Mouse (Mus musculus) midbrain, embryonic 13.5 days (tissue): ENCODE data around the gene Avpr1b. TPM values are rescaled to one million over a fixed set of nuclear protein-coding genes. Genes with fewer than 3 reads are reported as not detected.
"Not testable (repeated sequence)": the region's sequence is repeated elsewhere in the genome, so short reads cannot be mapped to it uniquely, and the experiment has no call there.

ENCODE experiments used
- ATAC-seq: fragments of 200-750 bp; cut with Nextera tagmentation; 2 replicates; pipeline ENCODE4 v1.8.0; 2017; ENCODE audit warnings: mild to moderate bottlenecking, moderate TSS enrichment, moderate library complexity
- H3K27ac ChIP-seq: fragments of 300-500 bp; sonication (generic); 2 replicates; pipeline ENCODE4 v1.5.1; 2015; ENCODE audit warnings: inconsistent platforms, mild to moderate bottlenecking, moderate library complexity
- H3K27me3 ChIP-seq: fragments of 300-500 bp; sonication (generic); 2 replicates; pipeline ENCODE4 v1.6.1; 2015; ENCODE audit warnings: mild to moderate bottlenecking, inconsistent platforms
- H3K36me3 ChIP-seq: fragments of 300-500 bp; sonication (generic); 2 replicates; pipeline ENCODE4 v1.6.1; 2015; ENCODE audit warnings: mild to moderate bottlenecking, inconsistent platforms
- H3K4me1 ChIP-seq: fragments of 300-500 bp; sonication (generic); replicated peaks from 2 replicates; pipeline ENCODE4 v1.6.1; 2015; ENCODE audit warnings: inconsistent platforms
- H3K4me2 ChIP-seq: fragments of 300-500 bp; sonication (generic); replicated peaks from 2 replicates; pipeline ENCODE4 v1.6.1; 2015; ENCODE audit warnings: moderate library complexity, mild to moderate bottlenecking, inconsistent platforms
- H3K4me3 ChIP-seq: fragments of 300-500 bp; sonication (generic); replicated peaks from 2 replicates; pipeline ENCODE4 v1.5.1; 2015; ENCODE audit warnings: mild to moderate bottlenecking, inconsistent platforms
- H3K9ac ChIP-seq: fragments of 300-500 bp; sonication (generic); replicated peaks from 2 replicates; pipeline ENCODE4 v1.6.1; 2015; ENCODE audit warnings: mild to moderate bottlenecking, inconsistent platforms
- H3K9me3 ChIP-seq: fragments of 300-500 bp; sonication (generic); 2 replicates; pipeline ENCODE4 v1.6.1; 2016; ENCODE audit warnings: mild to moderate bottlenecking, inconsistent platforms
- WGBS: fragments of 180-500 bp; shearing (Covaris S2); methylation state at CpG from one replicate; pipeline ENCODE4 v1.1.7; 2015; 5-methylcytosine and 5-hydroxymethylcytosine counted together
- polyA plus RNA-seq: library from polyadenylated mRNA; unstranded; fragments of >200 nt; fragmentation: Nextera tagmentation; extraction: Ambion mirVana; gene quantifications from 2 replicates; pipeline ENCODE4 v1.2.1, GENCODE M21; 2015

The Avpr1b gene
- polyA plus RNA-seq = not detected in 2 replicates

DNA sequence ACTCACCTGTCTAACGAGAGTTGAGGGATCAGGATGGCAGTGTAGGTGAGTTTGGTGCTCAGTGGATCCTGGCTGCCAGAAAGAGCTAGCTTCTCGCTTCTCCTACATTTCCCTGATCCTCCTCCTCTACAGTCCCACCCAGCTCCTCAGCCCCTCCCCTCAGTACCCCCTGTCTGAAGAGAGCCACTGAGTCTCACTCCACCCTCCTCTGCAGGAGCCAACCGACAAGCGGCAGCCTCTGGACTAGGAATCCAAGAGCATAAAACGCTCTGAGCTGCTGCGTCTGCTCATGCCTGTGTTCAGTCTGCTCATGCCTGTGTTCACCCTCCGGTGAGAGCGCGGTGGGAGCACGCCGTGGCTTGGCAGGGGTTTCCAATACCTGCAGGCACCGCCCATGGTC, at the start of gene Avpr1b:
TSS of gene Avpr1b (plus strand) at position 335 of the 400 bp plus-strand sequence.
- Histone ChIP-seq H3K4me3 (no peak within 1 kb of the TSS), H3K27me3 (no peaks in the 10 kb centered on the region), H3K4me2 (no peak within 1 kb of the TSS), H3K36me3 (no peaks in the 10 kb centered on the region), H3K9me3 (no peaks in the 10 kb centered on the region), H3K9ac (no peak within 1 kb of the TSS), H3K4me1 (no peaks in the 10 kb centered on the region), H3K27ac (no peak within 1 kb of the TSS)
- no peak for ATAC-seq
- WGBS = 46% methylated on average over 12 of the region's 12 CpGs

DNA sequence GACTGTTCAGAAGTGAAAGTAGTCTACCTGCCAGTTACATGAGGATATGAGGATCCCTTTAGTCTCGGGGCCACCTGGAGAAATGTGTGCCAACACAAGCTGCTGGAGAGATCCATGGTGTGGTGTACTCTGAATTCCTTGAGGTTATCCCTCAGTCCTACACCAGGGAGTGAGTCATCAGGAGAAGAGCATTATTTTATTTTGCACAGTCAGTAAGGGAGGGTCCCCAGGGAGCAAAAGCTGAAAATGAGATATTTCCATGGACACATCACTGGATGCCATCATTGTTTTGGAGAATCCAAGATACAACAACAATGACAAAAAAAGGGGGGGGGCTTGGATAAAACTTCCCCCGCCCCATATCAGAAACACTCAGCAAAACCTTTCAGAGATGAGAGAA, 47.1 kb upstream of the Avpr1b start:
- Histone ChIP-seq H3K27ac (no peak overlapping the region), H3K27me3 (no peaks in the 10 kb centered on the region), H3K9ac (no peak overlapping the region), H3K9me3 (no peaks in the 10 kb centered on the region), H3K4me2 (no peak overlapping the region), H3K4me1 (peaks cover 4% of the 10 kb centered on the region), H3K4me3 (no peak overlapping the region), H3K36me3 (no peaks in the 10 kb centered on the region)
- ATAC-seq = no peak
- WGBS = 86% methylated on average over 2 of the region's 2 CpGs

DNA sequence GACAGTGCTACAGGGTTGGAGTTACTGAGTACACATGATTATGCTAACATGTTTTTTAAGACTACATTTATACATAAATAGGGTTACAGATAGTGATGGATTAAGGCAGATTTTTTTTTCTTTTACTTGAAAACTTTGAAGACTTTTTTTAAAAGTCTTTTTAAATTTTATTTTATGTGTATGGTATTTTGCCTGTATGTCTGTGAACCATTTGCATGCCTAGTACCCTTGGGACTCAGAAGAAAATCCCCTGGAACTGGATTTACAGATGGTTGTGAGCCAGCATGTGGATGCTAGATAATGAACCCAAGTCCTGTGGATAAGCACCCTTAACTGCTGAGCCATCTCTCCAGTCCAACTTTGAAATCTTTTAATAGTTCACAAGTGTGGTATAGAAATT, 45.6 kb upstream of the Avpr1b start:
- no peak overlapping the region for H3K9ac ChIP-seq
- no peaks in the 10 kb centered on the region for H3K27me3 ChIP-seq

DNA sequence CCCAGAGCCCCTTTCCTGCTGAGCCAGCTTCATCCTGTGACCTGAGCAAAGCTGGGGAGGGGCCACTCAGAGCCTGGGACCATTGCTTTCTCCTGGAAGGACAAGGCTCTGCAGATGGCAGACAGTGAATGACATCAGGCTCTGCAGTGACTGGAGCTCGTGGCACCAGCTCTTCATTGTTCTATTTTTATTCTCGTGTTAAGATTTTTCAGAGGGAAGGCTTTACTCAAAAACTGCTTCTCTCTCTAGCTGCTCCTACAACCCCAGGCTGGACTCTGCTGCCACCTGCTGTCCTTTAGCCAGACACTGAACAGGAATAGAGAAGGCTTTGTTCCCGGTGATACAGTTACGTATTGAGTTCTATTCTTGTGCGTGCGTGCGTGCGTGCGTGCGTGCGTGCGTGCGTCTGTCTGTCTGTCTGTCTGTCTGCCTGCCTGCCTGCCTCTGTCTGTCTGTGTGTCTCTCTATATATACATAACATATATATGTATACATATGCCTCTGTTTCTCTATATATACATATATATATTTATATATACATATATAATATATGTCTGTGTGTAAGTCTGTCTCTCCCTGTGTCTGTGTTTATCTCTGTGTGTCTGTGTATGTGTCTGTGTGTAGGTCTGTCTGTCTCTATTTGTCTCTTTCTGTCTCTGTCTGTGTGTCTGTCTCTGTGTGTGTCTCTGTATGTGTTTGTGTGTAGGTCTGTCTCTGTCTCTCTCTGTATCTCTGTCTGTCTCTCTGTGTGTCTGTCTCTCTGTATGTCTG, 43.8 kb upstream of the Avpr1b start:
- Histone ChIP-seq H3K4me2 (peak overlapping the region; percentile 43), H3K4me3 (peak overlapping the region; percentile 8; the same call in 1 of the 2 replicates), H3K4me1 (peaks cover 4% of the 10 kb centered on the region), H3K36me3 (no peaks in the 10 kb centered on the region), H3K9ac (peak overlapping the region; percentile 59), H3K27me3 (no peaks in the 10 kb centered on the region), H3K27ac (peak overlapping the region; percentile 86), H3K9me3 (no peaks in the 10 kb centered on the region)
- peak; percentile 99 for ATAC-seq
- WGBS = 2% methylated on average over 13 of the region's 13 CpGs

More for the DNA sequence above, 45.6 kb upstream of the Avpr1b start:
- H3K36me3 ChIP-seq = no peaks in the 10 kb centered on the region
- no peak overlapping the region for H3K4me3 ChIP-seq
- H3K27ac ChIP-seq = no peak overlapping the region
- H3K9me3 ChIP-seq = no peaks in the 10 kb centered on the region
- H3K4me1 ChIP-seq = peaks cover 4% of the 10 kb centered on the region
- no peak overlapping the region for H3K4me2 ChIP-seq
- no peak for ATAC-seq

DNA sequence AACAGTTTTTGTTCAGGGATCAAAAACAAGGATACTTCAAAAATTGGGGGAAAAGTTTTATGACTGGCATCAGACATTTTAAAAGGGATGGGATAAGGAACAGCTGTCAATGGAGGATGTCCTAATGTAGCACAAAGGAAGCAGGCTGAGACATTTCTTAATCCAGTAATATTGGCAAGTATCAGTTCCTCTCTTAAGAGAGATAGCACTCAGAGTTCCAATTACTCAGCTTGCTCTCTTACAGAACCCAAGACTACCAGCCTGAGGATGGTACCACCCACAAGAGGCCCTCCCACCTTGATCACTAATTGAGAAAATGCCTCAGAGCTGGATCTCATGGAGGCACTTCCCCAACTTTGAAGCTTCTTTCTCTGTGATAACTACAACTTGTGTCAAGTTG, 38.5 kb upstream of the Avpr1b start:
- Histone ChIP-seq H3K4me2 (no peak overlapping the region), H3K27me3 (no peaks in the 10 kb centered on the region), H3K9me3 (no peaks in the 10 kb centered on the region), H3K27ac (no peak overlapping the region), H3K36me3 (no peaks in the 10 kb centered on the region), H3K4me1 (no peaks in the 10 kb centered on the region), H3K9ac (no peak overlapping the region), H3K4me3 (no peak overlapping the region)
- ATAC-seq = no peak

DNA sequence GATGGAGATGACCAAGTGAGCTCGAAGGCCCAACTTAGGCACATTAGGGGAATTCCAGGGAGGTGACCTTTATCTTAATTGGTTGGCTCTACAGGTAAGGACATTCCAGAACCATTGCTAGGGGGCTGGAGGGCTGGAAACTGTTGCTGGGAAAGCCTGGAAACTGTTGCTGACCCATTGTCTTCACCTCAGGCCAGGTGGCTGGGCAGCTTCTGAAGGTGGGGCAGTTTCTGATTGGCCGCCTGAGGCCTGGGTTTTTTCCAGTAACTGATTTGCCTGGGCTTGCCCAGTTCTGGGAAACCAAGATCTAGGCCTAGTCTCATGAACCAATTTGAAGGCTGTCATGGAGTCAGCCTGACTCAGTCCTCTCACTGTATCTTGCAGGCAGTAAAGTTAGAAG, 37.0 kb upstream of the Avpr1b start:
- H3K27me3 ChIP-seq = no peaks in the 10 kb centered on the region
- 89% methylated on average over 2 of the region's 2 CpGs for WGBS
- no peaks in the 10 kb centered on the region for H3K9me3 ChIP-seq
- no peak for ATAC-seq
- H3K4me1 ChIP-seq = no peaks in the 10 kb centered on the region
- no peak overlapping the region for H3K4me3 ChIP-seq
- H3K27ac ChIP-seq = no peak overlapping the region
- no peaks in the 10 kb centered on the region for H3K36me3 ChIP-seq
- H3K9ac ChIP-seq = no peak overlapping the region
- H3K4me2 ChIP-seq = no peak overlapping the region

DNA sequence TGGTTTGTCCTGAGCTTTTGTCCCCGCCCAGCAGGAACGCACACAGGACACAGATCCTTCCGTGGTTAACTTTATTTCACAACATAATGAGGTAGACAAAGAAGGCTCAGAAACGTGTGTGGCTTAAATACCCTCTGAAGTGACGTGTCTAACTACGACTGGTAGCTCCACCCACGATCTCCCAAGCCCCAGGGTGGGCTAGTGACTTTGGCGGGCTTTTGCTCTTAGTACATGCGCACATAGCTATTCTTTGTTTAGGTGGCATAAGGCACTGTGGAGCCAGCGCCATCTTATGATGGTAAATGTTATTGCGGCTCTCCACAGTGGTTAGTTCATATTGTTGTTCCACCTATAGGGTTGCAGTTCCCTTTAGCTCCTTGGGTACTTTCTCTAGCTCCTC, 33.0 kb upstream of the Avpr1b start:
- ATAC-seq = peak; percentile 63; the same call in 1 of the 2 replicates
- H3K9me3 ChIP-seq, H3K4me3 ChIP-seq, H3K27me3 ChIP-seq, H3K9ac ChIP-seq, H3K4me1 ChIP-seq, H3K36me3 ChIP-seq, H3K4me2 ChIP-seq, H3K27ac ChIP-seq: not testable (repeated sequence)
- 28% methylated on average over 11 of the region's 11 CpGs for WGBS

DNA sequence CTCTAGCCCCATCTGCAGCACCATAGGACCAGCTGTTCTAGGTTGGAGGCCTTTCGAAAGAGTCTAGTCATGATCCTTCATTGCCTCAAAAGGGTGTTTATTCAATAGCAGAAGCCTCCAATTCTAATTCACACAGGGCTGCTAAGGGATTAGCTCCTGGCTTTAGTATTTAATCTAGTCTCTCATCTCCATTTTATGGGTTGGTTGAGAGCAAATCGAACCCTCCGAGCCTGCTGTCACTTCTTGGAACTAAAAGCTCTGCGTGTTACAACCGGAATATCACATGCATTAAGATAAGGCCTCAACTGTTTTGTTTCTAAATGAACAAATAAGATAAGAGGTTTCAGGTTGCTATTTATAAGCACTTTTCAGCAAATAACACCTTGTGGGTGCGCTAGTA, 29.3 kb upstream of the Avpr1b start:
- 86% methylated on average over 6 of the region's 6 CpGs for WGBS
- no peak overlapping the region for H3K4me2 ChIP-seq

DNA sequence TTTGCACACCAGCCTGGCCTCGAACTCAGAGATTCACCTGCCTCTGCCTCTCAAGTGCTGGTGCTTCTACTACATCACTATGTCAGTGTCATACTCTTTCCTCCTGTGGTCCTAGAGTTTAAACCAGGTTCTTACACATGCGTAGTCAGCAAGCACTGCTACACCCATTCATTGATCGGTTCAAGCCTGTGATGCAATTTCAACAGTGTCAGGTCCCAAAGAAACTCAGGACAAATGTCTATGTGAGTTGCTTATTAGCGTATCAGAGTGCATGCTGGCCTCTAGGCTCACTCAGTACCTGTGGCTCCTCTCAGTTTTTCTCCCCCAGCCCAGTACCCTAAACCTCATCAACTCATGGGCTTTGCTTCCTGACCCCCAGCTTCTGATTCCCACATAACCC, 28.6 kb upstream of the Avpr1b start:
- Histone ChIP-seq H3K9ac (no peak overlapping the region), H3K27me3 (no peaks in the 10 kb centered on the region), H3K9me3 (no peaks in the 10 kb centered on the region), H3K36me3 (no peaks in the 10 kb centered on the region), H3K4me1 (no peaks in the 10 kb centered on the region), H3K4me2 (no peak overlapping the region), H3K4me3 (no peak overlapping the region), H3K27ac (no peak overlapping the region)
- WGBS = 94% methylated on average over 4 of the region's 4 CpGs
- no peak for ATAC-seq

More for the DNA sequence above, 29.3 kb upstream of the Avpr1b start:
- ATAC-seq = no peak
- Histone ChIP-seq H3K9ac (no peak overlapping the region), H3K27me3 (no peaks in the 10 kb centered on the region), H3K4me1 (no peaks in the 10 kb centered on the region), H3K9me3 (no peaks in the 10 kb centered on the region), H3K27ac (no peak overlapping the region), H3K36me3 (no peaks in the 10 kb centered on the region), H3K4me3 (no peak overlapping the region)

DNA sequence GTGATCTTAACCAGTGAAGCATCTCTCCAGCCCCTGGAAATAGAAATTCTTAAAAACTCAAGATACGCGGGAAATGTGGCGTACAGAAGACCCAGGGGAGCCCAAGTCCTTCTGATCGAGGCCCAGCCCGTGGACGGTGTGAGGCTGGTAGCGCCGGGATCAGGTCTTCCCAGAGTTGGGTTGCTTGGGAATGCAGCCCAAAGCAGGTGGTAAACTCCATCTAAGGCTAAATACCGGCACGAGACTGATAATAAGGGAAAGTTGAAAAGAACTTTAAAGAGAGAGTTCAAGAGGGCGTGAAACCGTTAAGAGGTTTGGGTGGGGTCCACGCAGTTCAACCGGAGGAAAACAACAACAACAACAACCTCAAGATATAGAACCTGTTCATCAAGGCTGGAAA, 25.3 kb upstream of the Avpr1b start:
- no peaks in the 10 kb centered on the region for H3K36me3 ChIP-seq
- H3K27me3 ChIP-seq = no peaks in the 10 kb centered on the region
- 0 out of 2 replicates have a peak, but pooled peaks have one; percentile 60 for ATAC-seq
- H3K27ac ChIP-seq = no peak overlapping the region
- H3K4me3 ChIP-seq = no peak overlapping the region
- 92% methylated on average over 14 of the region's 14 CpGs for WGBS
- no peak overlapping the region for H3K9ac ChIP-seq
- H3K9me3 ChIP-seq = no peaks in the 10 kb centered on the region
- no peaks in the 10 kb centered on the region for H3K4me1 ChIP-seq
- H3K4me2 ChIP-seq = no peak overlapping the region

DNA sequence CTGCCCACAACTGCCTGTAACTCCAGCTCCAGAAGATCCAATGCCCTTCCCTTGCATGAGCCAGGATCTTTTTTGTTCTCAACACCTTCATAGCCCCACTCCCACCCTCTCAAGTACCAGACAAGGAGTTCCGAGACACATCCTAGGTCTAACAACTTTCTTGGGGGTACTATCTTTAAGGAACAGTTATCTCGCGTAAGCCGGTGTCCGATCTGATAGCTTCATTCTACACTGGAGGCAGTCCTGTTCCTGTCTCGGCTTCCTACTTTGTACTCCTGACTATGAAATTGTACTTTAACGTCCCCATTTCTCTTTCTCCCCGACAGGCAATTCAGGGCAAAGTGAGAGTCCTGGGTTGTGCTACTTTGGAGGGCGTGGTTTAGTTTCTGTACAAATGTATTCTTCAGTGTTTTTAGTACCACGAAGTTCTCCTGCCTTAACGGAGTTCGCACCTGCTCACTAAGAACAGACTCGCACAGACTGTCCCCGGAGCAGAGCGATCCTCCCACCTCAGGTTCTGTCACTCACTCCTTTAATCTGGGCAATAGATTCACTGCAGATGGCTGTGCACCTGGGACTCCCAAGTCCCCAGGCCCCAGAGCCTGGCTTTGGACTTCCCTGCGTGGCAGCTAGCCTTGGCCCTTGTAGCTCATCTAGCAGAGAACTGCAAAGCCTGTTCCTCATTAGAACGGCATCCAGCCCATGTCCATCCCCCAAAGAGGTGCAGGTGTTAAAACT, 19.9 kb upstream of the Avpr1b start:
- Histone ChIP-seq H3K36me3 (no peaks in the 10 kb centered on the region), H3K27me3 (no peaks in the 10 kb centered on the region), H3K27ac (no peak overlapping the region), H3K4me2 (no peak overlapping the region), H3K9ac (no peak overlapping the region), H3K4me3 (no peak overlapping the region), H3K9me3 (no peaks in the 10 kb centered on the region), H3K4me1 (peaks cover 4% of the 10 kb centered on the region; the same call in 1 of the 2 replicates)
- ATAC-seq = no peak
- 86% methylated on average over 17 of the region's 17 CpGs for whole genome bisulfite sequencing

DNA sequence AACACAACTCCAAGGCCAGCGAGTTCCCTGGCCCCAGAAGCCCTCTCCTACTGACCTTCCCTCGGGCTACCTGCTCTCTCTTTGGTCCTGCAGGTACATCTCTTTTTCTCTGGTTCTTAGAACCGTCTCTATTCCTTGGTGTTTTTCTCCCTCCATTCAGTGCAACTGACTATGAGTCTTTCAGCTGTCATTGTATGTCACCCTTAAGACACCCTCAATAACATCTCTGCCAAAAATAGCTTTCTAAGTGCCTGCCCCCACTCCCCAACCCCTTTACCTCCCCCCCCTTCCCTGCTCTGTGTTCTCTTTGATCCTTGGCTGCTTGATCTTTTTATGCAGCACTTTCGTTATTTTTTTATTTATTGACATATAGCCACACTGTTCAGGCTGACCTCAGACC, 18.6 kb upstream of the Avpr1b start:
- no peak overlapping the region for H3K4me3 ChIP-seq
- H3K4me2 ChIP-seq = no peak overlapping the region
- peaks cover 4% of the 10 kb centered on the region; the same call in 1 of the 2 replicates for H3K4me1 ChIP-seq
- 62% methylated on average over 4 of the region's 4 CpGs for WGBS
- H3K9ac ChIP-seq = 0 out of 2 replicates have a peak overlapping the region, but pooled peaks have one; percentile 2
- H3K27me3 ChIP-seq = no peaks in the 10 kb centered on the region
- no peaks in the 10 kb centered on the region for H3K9me3 ChIP-seq
- ATAC-seq = no peak
- H3K27ac ChIP-seq = no peak overlapping the region
- H3K36me3 ChIP-seq = no peaks in the 10 kb centered on the region
